Mouse (Mus musculus): ENCODE measurements around the gene Nwd1.
A peak's percentile ranks its signal among the peaks of the same experiment; 100 is the strongest.

Nwd1 gene

DNA sequence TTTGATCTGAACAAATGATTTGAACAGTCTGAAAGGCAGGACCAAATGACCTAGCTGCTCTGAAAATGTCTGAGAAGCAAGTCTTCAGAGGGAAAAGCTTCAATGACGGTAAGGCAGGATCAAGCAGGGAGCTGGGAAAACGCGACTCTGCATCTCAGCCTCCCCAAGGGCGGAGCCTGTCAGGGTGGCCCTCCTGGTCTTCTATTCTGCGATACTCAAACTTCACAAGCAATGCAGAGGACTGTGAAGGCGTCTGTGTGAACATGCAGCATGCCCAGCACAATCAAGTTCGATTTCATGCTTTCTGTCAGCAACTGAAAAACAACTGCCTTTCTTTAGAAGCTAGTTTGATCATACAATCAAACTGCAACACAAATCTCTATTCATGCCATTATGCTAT, 120.3 kb downstream of the Nwd1 start:
- peak; percentile 79 for DNase-seq
